Mouse (Mus musculus) stomach, embryonic 14.5 days (tissue): ENCODE data around the gene Xrn2. TPM values are rescaled to one million over a fixed set of nuclear protein-coding genes. Genes with fewer than 3 reads are reported as not detected.

Experiments
- ATAC-seq: fragments of 200-750 bp; cut with Nextera tagmentation; 2 replicates; pipeline ENCODE4 v1.8.0; 2017; ENCODE audit warnings: low read depth, moderate TSS enrichment; ENCODE audit not compliant: insufficient number of reproducible peaks, insufficient read depth, low FRiP score
- H3K27ac ChIP-seq: fragments of 300-500 bp; sonication (generic); 2 replicates; pipeline ENCODE4 v1.5.1; 2014; ENCODE audit warnings: mild to moderate bottlenecking, low read length, moderate library complexity, mixed read lengths
- H3K27me3 ChIP-seq: fragments of 300-500 bp; sonication (generic); 2 replicates; pipeline ENCODE4 v1.6.1; 2014; ENCODE audit warnings: low read length, control low read depth, mixed read lengths; ENCODE audit not compliant: control insufficient read depth, insufficient read depth
- H3K36me3 ChIP-seq: fragments of 300-500 bp; sonication (generic); 2 replicates; pipeline ENCODE4 v1.6.1; 2014; ENCODE audit warnings: mild to moderate bottlenecking, control low read depth, low read length, moderate library complexity, mixed read lengths; ENCODE audit not compliant: control insufficient read depth, insufficient read depth
- H3K4me1 ChIP-seq: fragments of 300-500 bp; sonication (generic); 2 replicates; pipeline ENCODE4 v1.6.1; 2014; ENCODE audit warnings: low read length, control low read depth, mixed read lengths; ENCODE audit not compliant: control insufficient read depth, insufficient read depth
- H3K4me2 ChIP-seq: fragments of 300-500 bp; sonication (generic); replicated peaks from 2 replicates; pipeline ENCODE4 v1.6.1; 2014; ENCODE audit warnings: low read depth, low read length, control low read depth
- H3K4me3 ChIP-seq: fragments of 300-500 bp; sonication (generic); 2 replicates; pipeline ENCODE4 v1.5.1; 2014; ENCODE audit warnings: low read depth, low read length, control low read depth
- H3K9ac ChIP-seq: fragments of 300-500 bp; sonication (generic); replicated peaks from 2 replicates; pipeline ENCODE4 v1.6.1; 2014; ENCODE audit warnings: low read depth, mild to moderate bottlenecking, control low read depth, low read length, moderate library complexity, mixed read lengths
- H3K9me3 ChIP-seq: fragments of 300-500 bp; sonication (generic); 2 replicates; pipeline ENCODE4 v1.6.1; 2016; ENCODE audit warnings: low read depth, low read length, control low read depth; ENCODE audit not compliant: control insufficient read depth
- WGBS: fragments of 180-500 bp; shearing (Covaris S2); extraction: QIAGEN DNeasy Blood & Tissue Kit; methylation state at CpG from one replicate; pipeline ENCODE4 v1.1.7; 2014; 5-methylcytosine and 5-hydroxymethylcytosine counted together
- polyA plus RNA-seq: library from polyadenylated mRNA; unstranded; fragments of >200 nt; fragmentation: Nextera tagmentation; extraction: Ambion mirVana; gene quantifications from 2 replicates; pipeline ENCODE4 v1.2.1, GENCODE M21; 2014

Xrn2 gene
- polyA plus RNA-seq, 1 experiment from 2014 or later: 92.3 TPM

DNA sequence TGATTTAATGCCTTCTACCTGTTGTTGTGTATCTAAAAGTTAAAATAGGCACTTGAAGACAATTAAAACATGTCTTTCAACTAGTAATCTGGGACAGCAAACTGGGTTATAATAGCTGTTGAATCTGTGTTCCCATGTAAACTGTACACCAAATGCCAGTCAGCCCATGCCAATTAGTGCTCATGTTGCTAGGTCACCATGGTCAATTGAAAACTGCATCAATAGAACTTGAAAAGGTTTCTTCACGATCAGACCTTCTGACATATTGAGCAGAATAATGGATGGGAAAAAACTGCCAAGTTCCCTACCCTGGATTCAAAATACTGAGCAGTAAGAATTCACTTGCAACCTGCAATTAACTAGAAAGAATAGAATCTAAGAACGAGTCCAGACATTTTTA is 61.2 kb downstream of the Xrn2 start:
- no peak for ATAC-seq
- Histone ChIP-seq H3K27me3 (no peaks in the 10 kb centered on the region), H3K9ac (no peak overlapping the region), H3K9me3 (no peaks in the 10 kb centered on the region), H3K4me1 (no peaks in the 10 kb centered on the region), H3K36me3 (peaks cover 12% of the 10 kb centered on the region), H3K4me3 (no peak overlapping the region), H3K4me2 (no peak overlapping the region), H3K27ac (no peak overlapping the region)
- WGBS: 88% methylated on average over 2 of the region's 2 CpGs

DNA sequence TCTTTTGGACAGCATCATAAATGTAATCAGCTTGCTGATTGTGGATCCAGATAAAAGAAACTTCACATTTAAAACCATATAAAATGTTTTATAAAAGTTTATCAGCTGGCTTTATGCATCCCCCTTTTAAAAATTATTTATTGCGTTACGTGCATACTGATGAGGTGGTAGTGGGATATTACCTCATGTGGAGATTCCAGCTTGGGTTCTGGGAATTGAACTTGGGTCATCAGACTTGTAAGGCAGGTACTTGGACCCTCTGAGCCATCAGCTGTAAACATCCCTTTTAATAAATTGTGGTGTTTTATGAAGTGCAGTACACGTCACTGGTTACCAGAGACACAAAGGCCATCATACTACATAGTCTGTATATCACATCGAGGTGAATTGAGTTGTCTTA is 61.6 kb downstream of the Xrn2 start:
- Histone ChIP-seq H3K9me3 (no peaks in the 10 kb centered on the region), H3K9ac (no peak overlapping the region), H3K4me2 (no peak overlapping the region), H3K27ac (no peak overlapping the region), H3K27me3 (no peaks in the 10 kb centered on the region), H3K36me3 (peaks cover 12% of the 10 kb centered on the region), H3K4me3 (no peak overlapping the region), H3K4me1 (no peaks in the 10 kb centered on the region)
- ATAC-seq: no peak
- 96% methylated on average over 4 of the region's 4 CpGs for WGBS

DNA sequence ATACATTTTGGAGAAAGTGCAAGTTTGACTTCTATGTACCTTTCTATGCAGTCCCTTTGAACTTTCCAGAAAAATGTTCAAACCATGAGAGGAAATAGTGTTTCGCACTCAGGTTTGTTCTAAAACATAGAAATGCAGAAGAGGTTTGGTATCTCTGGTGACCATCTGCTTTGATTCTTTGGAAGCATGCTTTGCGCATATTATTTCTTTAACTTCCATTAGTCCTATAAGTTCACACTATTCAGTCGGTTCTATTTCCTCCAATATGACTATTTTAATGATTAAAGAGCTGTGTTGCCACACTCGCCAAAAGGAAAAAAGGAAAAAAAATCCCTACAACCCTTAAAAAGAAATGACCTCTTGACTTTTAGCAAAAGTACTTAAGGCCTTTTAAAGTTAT is 69.6 kb downstream of the Xrn2 start:
- Histone ChIP-seq H3K4me2 (no peak overlapping the region), H3K4me1 (peaks cover 4% of the 10 kb centered on the region; the same call in 1 of the 2 replicates), H3K9ac (no peak overlapping the region), H3K9me3 (no peaks in the 10 kb centered on the region), H3K4me3 (no peak overlapping the region), H3K27me3 (peaks cover 42% of the 10 kb centered on the region; the same call in 1 of the 2 replicates), H3K36me3 (no peaks in the 10 kb centered on the region), H3K27ac (no peak overlapping the region)
- WGBS: 64% methylated on average over 4 of the region's 4 CpGs
- ATAC-seq: no peak

DNA sequence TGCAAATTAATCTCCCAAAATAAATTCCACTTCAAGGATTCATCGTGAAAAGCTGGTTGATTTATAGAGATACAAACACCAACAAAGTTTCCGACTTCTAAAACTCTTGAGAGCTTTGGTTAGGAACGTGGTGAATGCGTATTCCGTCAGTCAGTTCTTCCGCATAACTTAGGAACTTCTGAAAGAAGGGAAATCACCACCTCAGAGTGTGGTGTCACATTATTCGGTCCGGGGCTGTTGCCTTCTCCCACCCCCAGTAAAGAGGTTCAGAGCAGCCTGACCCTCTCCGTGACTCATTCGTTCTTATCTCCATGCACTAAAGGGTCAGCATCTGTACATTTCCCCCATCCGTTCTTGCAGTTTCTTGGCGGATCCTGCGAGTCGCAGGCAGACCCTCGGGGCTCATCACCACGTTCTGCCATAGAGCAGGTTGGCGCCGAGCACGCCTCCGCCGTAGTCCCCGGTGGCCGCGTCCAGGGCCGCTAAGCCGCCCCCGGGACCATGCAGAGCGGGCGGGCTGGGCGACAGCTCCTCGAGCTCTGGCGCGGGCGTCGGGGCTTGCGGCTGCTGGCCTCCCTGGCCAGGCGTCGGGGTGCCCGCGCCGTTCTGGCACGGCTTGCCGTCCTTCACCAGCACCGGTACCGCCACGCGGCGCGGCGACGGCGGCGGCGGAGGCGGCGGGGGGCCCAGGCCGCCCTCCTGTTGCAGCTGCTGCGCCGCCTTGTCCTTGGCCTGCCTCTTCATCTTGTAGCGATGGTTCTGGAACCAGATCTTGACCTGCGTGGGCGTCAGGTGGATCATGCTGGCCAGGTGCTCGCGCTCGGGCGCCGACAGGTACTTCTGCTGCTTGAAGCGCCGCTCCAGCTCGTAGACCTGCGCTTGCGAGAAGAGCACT is 70.9 kb downstream of the Xrn2 start:
- H3K4me3 ChIP-seq: 0 out of 2 replicates have a peak overlapping the region, but pooled peaks have one; percentile 24
- H3K36me3 ChIP-seq: no peaks in the 10 kb centered on the region
- 0 out of 2 replicates have a peak, but pooled peaks have one; percentile 23 for ATAC-seq
- H3K27ac ChIP-seq: no peak overlapping the region
- no peaks in the 10 kb centered on the region for H3K9me3 ChIP-seq
- peaks cover 4% of the 10 kb centered on the region; the same call in 1 of the 2 replicates for H3K4me1 ChIP-seq
- WGBS: under 1% methylated on average over 72 of the region's 72 CpGs
- peaks cover 42% of the 10 kb centered on the region; the same call in 1 of the 2 replicates for H3K27me3 ChIP-seq
- no peak overlapping the region for H3K4me2 ChIP-seq
- no peak overlapping the region for H3K9ac ChIP-seq

DNA sequence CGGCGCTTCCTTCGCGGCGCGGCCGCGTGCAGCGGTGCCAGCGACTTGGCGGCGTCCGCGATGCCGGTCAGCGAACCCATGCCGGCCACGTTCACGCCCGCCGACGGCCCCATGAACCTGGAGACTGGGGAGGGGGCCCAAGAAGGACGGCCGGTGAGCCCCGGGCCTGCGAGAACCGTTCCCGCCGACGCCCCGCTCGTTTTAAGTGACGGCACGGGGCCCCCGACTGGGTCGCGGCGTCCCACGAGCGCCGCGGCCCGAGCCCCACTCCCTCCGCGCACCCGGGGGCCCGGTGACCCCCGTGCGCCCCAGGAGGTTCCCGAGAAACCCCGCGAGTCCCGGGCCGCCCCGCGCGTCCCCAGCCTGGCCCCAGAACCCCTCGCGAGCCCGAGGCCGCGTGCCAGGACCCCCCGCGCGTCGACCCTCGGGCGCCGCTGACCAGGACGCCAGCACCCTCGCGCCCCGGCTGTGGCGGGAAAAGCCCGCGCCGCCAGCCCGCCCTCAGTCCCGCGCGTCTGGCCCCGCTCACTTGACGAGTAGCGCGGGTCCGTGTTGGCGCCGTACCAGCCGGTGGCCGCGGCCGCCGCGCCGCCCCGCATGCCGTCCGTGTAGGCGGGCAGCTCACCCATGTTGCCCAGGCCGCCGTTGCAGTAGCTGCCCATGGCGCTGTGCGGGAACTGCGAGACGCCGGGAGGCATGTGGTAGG is 71.7 kb downstream of the Xrn2 start:
- Histone ChIP-seq H3K27ac (no peak overlapping the region), H3K9me3 (no peaks in the 10 kb centered on the region), H3K9ac (no peak overlapping the region), H3K36me3 (no peaks in the 10 kb centered on the region), H3K27me3 (peaks cover 42% of the 10 kb centered on the region; the same call in 1 of the 2 replicates), H3K4me3 (peak overlapping the region; percentile 24), H3K4me2 (peak overlapping the region; percentile 45), H3K4me1 (peaks cover 4% of the 10 kb centered on the region; the same call in 1 of the 2 replicates)
- WGBS: 2% methylated on average over 94 of the region's 106 CpGs
- ATAC-seq: peak; percentile 33; the same call in 1 of the 2 replicates

DNA sequence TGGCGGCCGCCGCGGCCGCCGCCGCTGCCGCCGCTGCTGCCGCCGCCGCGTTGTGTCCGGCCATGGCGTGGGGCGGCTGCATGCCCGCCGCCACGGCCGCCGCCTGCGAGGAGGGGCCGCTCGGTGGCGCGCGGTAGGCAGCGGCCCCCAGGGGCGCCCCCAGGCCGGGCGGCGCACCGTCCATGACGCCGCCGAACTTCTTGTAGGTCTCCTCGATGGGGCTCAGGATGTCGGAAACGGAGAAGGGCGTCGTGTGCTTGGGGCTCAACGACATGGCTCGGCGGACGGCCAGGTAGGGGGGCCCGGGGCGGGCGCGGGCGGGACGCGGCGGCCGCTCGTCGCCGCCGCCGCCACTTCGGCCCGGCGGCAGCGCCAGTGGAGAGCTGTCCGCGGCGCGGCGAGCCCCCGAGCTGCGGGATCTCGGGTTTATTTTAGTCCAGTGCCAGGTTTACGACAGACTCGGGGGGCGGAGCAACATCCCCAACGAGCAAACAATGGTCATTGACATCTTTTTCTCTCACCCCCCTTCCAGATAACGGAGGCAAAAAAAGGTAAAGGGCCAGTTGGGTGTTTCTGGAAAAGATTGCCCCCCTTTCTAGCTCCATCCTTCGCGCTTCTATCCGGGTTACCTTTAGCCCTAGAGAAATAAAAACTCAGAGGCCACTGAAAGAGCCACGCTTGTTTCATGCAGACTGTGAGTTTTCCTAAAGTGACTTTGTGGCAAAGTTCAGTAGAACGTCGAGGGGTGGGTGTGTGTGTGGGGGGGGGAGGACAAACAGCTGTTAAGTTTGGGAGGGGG is 72.5 kb downstream of the Xrn2 start, which contains the start of gene Nkx2-4:
Nkx2-4 (minus strand) TSS at position 374 of the 799 bp plus-strand sequence.
- peaks cover 4% of the 10 kb centered on the region; the same call in 1 of the 2 replicates for H3K4me1 ChIP-seq
- 0 out of 2 replicates have a peak, but pooled peaks have one; percentile 28 for ATAC-seq
- no peaks in the 10 kb centered on the region for H3K9me3 ChIP-seq
- H3K4me2 ChIP-seq: peak within 1 kb of the TSS; percentile 45
- H3K4me3 ChIP-seq: peak within 1 kb of the TSS; percentile 24
- no peak within 1 kb of the TSS for H3K27ac ChIP-seq
- H3K9ac ChIP-seq: no peak within 1 kb of the TSS
- under 1% methylated on average over 69 of the region's 82 CpGs for WGBS
- peaks cover 42% of the 10 kb centered on the region; the same call in 1 of the 2 replicates for H3K27me3 ChIP-seq
- H3K36me3 ChIP-seq: no peaks in the 10 kb centered on the region

DNA sequence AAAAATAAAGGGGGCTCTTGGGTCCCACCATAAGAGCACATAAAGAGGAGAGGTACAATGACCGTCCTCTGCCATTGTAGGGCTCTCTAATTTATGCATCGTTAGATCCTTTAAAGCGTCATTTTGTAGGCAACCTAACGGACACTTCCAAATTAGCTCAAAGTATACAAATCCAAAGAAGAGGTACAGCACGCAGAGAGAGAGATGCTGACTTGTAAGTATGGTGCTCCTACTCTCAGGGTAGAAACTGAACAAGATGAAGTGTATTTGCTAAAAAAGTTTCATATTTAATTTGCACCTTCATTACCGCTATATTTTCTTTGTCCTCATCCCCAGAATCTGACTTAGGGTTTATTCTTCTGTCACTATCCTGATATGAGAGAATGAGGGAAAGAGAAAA is 73.1 kb downstream of the Xrn2 start:
- Histone ChIP-seq H3K9ac (no peak overlapping the region), H3K4me2 (no peak overlapping the region), H3K36me3 (no peaks in the 10 kb centered on the region), H3K27me3 (peaks cover 38% of the 10 kb centered on the region; the same call in 1 of the 2 replicates), H3K27ac (no peak overlapping the region), H3K9me3 (no peaks in the 10 kb centered on the region), H3K4me1 (peaks cover 4% of the 10 kb centered on the region; the same call in 1 of the 2 replicates), H3K4me3 (no peak overlapping the region)
- 5% methylated on average over 6 of the region's 6 CpGs for WGBS
- no peak for ATAC-seq
